In genomic region chr6:128856250-128856649, GRCm38 (mm10) we compare ENCODE assay signal across 9 mouse cellular contexts. TPM values are rescaled to one million over a fixed set of nuclear protein-coding genes. Genes with fewer than 3 reads are reported as not detected.
DNase-seq lines count a peak whose midpoint lies in the region; ATAC-seq lines count a peak whose summit lies in the region.
"Had no signal": no experiment of that assay in that cellular context is flagged by ENCODE, and none has a peak within 500 bp of the region (broad histone marks: within the 10 kb centered on the region; RNA-seq: fewer than 3 reads in every experiment).

No protein-coding gene starts in this region.

- H3K4me2 ChIP-seq in forebrain, embryonic 14.5 days (ENCODE audit: low read length), result no peak overlapping the region

- no peak overlapping the region for H3K9ac ChIP-seq in forebrain, embryonic 14.5 days (ENCODE audit: low read length)

- H3K36me3 ChIP-seq in forebrain, embryonic 14.5 days (ENCODE audit: control insufficient read depth, insufficient read depth, low read length), result no peaks in the 10 kb centered on the region
- H3K36me3 ChIP-seq: G1E had no signal

- no peaks in the 10 kb centered on the region for H3K27me3 ChIP-seq in forebrain, embryonic 14.5 days (replicated peaks; ENCODE audit: control insufficient read depth, insufficient read depth, low read length)

- DNase-seq in left cerebral cortex, postnatal 10 days (ENCODE audit: extremely low spot score in 1 of 2, low spot score in 2 of 2), result peak; percentile 40 to 94
- no peak for DNase-seq in left cerebral cortex, adult 8-10 months (ENCODE audit: low spot score in 2 of 2)
- DNase-seq in adrenal gland, adult 2 months, result peak; percentile 79
- DNase-seq in forebrain, embryonic 14.5 days (ENCODE audit: low spot score), result peak; percentile 73
- DNase-seq in heart, postnatal 4 days, result peak; percentile 85
- peak; percentile 74 for DNase-seq in layer of hippocampus, adult 9-11 months

- intact Hi-C loops in left cerebral cortex, postnatal 10 days (cut with DNase I), result no loop called here

- H3K4me1 ChIP-seq in forebrain, embryonic 14.5 days (ENCODE audit: control insufficient read depth, insufficient read depth, low read length), result no peaks in the 10 kb centered on the region

- H3K4me3 ChIP-seq in forebrain, embryonic 14.5 days (ENCODE audit: low read depth, low read length), result no peak overlapping the region

- WGBS in forebrain, embryonic 14.5 days, result 44% methylated on average over 5 of the region's 5 CpGs

- no peaks in the 10 kb centered on the region for H3K9me3 ChIP-seq in forebrain, embryonic 14.5 days (replicated peaks; ENCODE audit: control insufficient read depth, low read length)

- ATAC-seq in forebrain, embryonic 14.5 days, result peak; percentile 54
- peak; percentile 74 for ATAC-seq in megakaryocyte, adult 5-6 weeks (ENCODE audit: poor library complexity, severe bottlenecking)
- ATAC-seq in erythroblast, adult 5-6 weeks (replicated peaks; ENCODE audit: low FRiP score, poor library complexity, severe bottlenecking), result no peak

- H3K27ac ChIP-seq in forebrain, embryonic 14.5 days (ENCODE audit: low read depth, low read length), result no peak overlapping the region

RNA-seq across cellular contexts. Expression of gene Klrb1b, which starts 30.1 kb away (rescaled TPM):
- not detected for total RNA-seq in left cerebral cortex, postnatal 10 days (2021)
- total RNA-seq in left cerebral cortex, adult 8-10 months (2022), result under 1 TPM in 2 of 4 experiments, not detected in 2; 0.46 to 0.70 TPM
- under 1 TPM; 0.66 to 0.79 TPM for total RNA-seq in adrenal gland, adult 2 months (2021)
- polyA plus RNA-seq in adrenal gland, adult 2 months (2012; rRNA removed), result 0.12 TPM in 1 of 2 replicates, not detected in the other
- polyA plus RNA-seq in forebrain, embryonic 14.5 days (2014; fragmentation: Nextera tagmentation; extraction: Ambion mirVana), result not detected in 2 replicates
- total RNA-seq in heart, postnatal 4 days (2021), result not detected
- total RNA-seq in megakaryocyte, adult 5-6 weeks (2015), result 4.5 and 11.2 TPM in 2 replicates
- total RNA-seq in megakaryocyte, adult 5-6 weeks (2017), result 2.6 and 3.6 TPM in 2 replicates
- 2.1 TPM in 1 of 2 replicates, not detected in the other for total RNA-seq in erythroblast, adult 5-6 weeks (2015; ENCODE audit: low replicate concordance)
- total RNA-seq in erythroblast, adult 5-6 weeks (2017; ENCODE audit: low replicate concordance), result 0.94 TPM in 1 of 2 replicates, not detected in the other
- polyA plus RNA-seq: G1E had no signal

RNA-seq across cellular contexts. Expression of gene Gm44511, which starts 30.1 kb away (rescaled TPM):
- total RNA-seq in left cerebral cortex, postnatal 10 days (2021), result not detected
- total RNA-seq in left cerebral cortex, adult 8-10 months (2022), result under 1 TPM in 1 of 4 experiments, not detected in 3; 0.82 TPM
- total RNA-seq in adrenal gland, adult 2 months (2021), result not detected
- not detected in 2 replicates for polyA plus RNA-seq in adrenal gland, adult 2 months (2012; rRNA removed)
- polyA plus RNA-seq in forebrain, embryonic 14.5 days (2014; fragmentation: Nextera tagmentation; extraction: Ambion mirVana), result not detected in 2 replicates
- total RNA-seq in heart, postnatal 4 days (2021), result not detected
- 2.7 TPM in 1 of 2 replicates, not detected in the other for total RNA-seq in megakaryocyte, adult 5-6 weeks (2015)
- total RNA-seq in megakaryocyte, adult 5-6 weeks (2017), result 3.4 TPM in 1 of 2 replicates, not detected in the other
- 1.7 and 3.8 TPM in 2 replicates for total RNA-seq in erythroblast, adult 5-6 weeks (2015; ENCODE audit: low replicate concordance)
- not detected in 2 replicates for total RNA-seq in erythroblast, adult 5-6 weeks (2017; ENCODE audit: low replicate concordance)
- total RNA-seq: G1E had no signal
- polyA plus RNA-seq: G1E had no signal

RNA-seq across cellular contexts. Expression of gene Clec2i, which starts 31.1 kb away (rescaled TPM):
- total RNA-seq in left cerebral cortex, postnatal 10 days (2021), result not detected
- under 1 TPM in 1 of 4 experiments, not detected in 3; 0.17 TPM for total RNA-seq in left cerebral cortex, adult 8-10 months (2022)
- under 1 TPM in 1 of 2 experiments, not detected in 1; 0.21 TPM for total RNA-seq in adrenal gland, adult 2 months (2021)
- not detected in 2 replicates for polyA plus RNA-seq in adrenal gland, adult 2 months (2012; rRNA removed)
- polyA plus RNA-seq in forebrain, embryonic 14.5 days (2014; fragmentation: Nextera tagmentation; extraction: Ambion mirVana), result not detected in 2 replicates
- not detected for total RNA-seq in heart, postnatal 4 days (2021)
- 34.3 and 38.5 TPM in 2 replicates for total RNA-seq in megakaryocyte, adult 5-6 weeks (2015)
- total RNA-seq in megakaryocyte, adult 5-6 weeks (2017), result 58.0 and 59.7 TPM in 2 replicates
- 2.7 and 5.4 TPM in 2 replicates for total RNA-seq in erythroblast, adult 5-6 weeks (2015; ENCODE audit: low replicate concordance)
- total RNA-seq in erythroblast, adult 5-6 weeks (2017; ENCODE audit: low replicate concordance), result 3.8 and 4.0 TPM in 2 replicates
- polyA plus RNA-seq: G1E had no signal

RNA-seq across cellular contexts. Expression of gene BC035044, which starts 34.7 kb away (rescaled TPM):
- 1 to 10 TPM; 1.5 to 1.7 TPM for total RNA-seq in left cerebral cortex, postnatal 10 days (2021)
- total RNA-seq in left cerebral cortex, adult 8-10 months (2022), result 1 to 10 TPM in 3 of 4 experiments, under 1 TPM in 1; 0.84 to 1.7 (median 1.4) TPM
- under 1 TPM; 0.17 to 0.38 TPM for total RNA-seq in adrenal gland, adult 2 months (2021)
- 0.06 and 0.52 TPM in 2 replicates for polyA plus RNA-seq in adrenal gland, adult 2 months (2012; rRNA removed)
- 0.52 and 0.65 TPM in 2 replicates for polyA plus RNA-seq in forebrain, embryonic 14.5 days (2014; fragmentation: Nextera tagmentation; extraction: Ambion mirVana)
- under 1 TPM in 1 of 2 experiments, not detected in 1; 0.21 TPM for total RNA-seq in heart, postnatal 4 days (2021)
- total RNA-seq in megakaryocyte, adult 5-6 weeks (2015), result 154 and 164 TPM in 2 replicates
- 141 and 149 TPM in 2 replicates for total RNA-seq in megakaryocyte, adult 5-6 weeks (2017)
- total RNA-seq in erythroblast, adult 5-6 weeks (2015; ENCODE audit: low replicate concordance), result 11.3 and 24.5 TPM in 2 replicates
- 14.5 and 19.4 TPM in 2 replicates for total RNA-seq in erythroblast, adult 5-6 weeks (2017; ENCODE audit: low replicate concordance)
- polyA plus RNA-seq: G1E had no signal

Comparison
In these comparisons a context has a peak if more than half of its experiments do, and no peak if none do; other contexts are left out.
1. DNase-seq: peak in left cerebral cortex, postnatal 10 days (2 of 2), adrenal gland, adult 2 months (single experiment), forebrain, embryonic 14.5 days (single experiment), heart, postnatal 4 days (single experiment) and layer of hippocampus, adult 9-11 months (single experiment); none in left cerebral cortex, adult 8-10 months (0 of 2).
2. RNA of gene Clec2i, which starts 31.1 kb away (total RNA-seq): 34.3 to 59.7 TPM in megakaryocyte, adult 5-6 weeks; 2.7 to 5.4 TPM in erythroblast, adult 5-6 weeks, 0.21 TPM in adrenal gland, adult 2 months, not detected in left cerebral cortex, postnatal 10 days, not detected in heart, postnatal 4 days and 0.17 TPM in left cerebral cortex, adult 8-10 months; every median in the first group is over 4 times any median in the second.